Mouse (Mus musculus) hindbrain, postnatal 0 days (tissue): ENCODE measurements at regions not wholly inside any gene's neighbourhood (a gene's known extent, or its start where the extent isn't known, plus 50 kb on each side); places are given as distances from the start of the nearest gene placed in this dataset.

Experiments used
- ATAC-seq: fragments of 200-750 bp; cut with Nextera tagmentation; 2 replicates; pipeline ENCODE4 v1.8.0; 2017; ENCODE audit warnings: mild to moderate bottlenecking, moderate TSS enrichment, moderate library complexity
- DNase-seq: peaks from one replicate; pipeline ENCODE4 v3.0.0-alpha.2; 2015; ENCODE audit warnings: low spot score
- H3K27ac ChIP-seq: fragments of 300-500 bp; sonication (generic); 2 replicates; pipeline ENCODE4 v1.5.1; 2014; ENCODE audit warnings: mild to moderate bottlenecking
- H3K27me3 ChIP-seq: fragments of 300-500 bp; sonication (generic); 2 replicates; pipeline ENCODE4 v1.6.1; 2014; ENCODE audit warnings: low read length, mixed read lengths; ENCODE audit not compliant: insufficient read depth
- H3K36me3 ChIP-seq: fragments of 300-500 bp; sonication (generic); 2 replicates; pipeline ENCODE4 v1.6.1; 2014; ENCODE audit warnings: low read length, mixed read lengths; ENCODE audit not compliant: insufficient read depth
- H3K4me1 ChIP-seq: fragments of 300-500 bp; sonication (generic); 2 replicates; pipeline ENCODE4 v1.6.1; 2014; ENCODE audit warnings: antibody characterized with exemption, low read length, mixed read lengths; ENCODE audit not compliant: insufficient read depth
- H3K4me2 ChIP-seq: fragments of 300-500 bp; sonication (generic); 2 replicates; pipeline ENCODE4 v1.6.1; 2014; ENCODE audit warnings: low read depth, mild to moderate bottlenecking, low read length, moderate library complexity, mixed read lengths
- H3K4me3 ChIP-seq: fragments of 300-500 bp; sonication (generic); 2 replicates; pipeline ENCODE4 v1.5.1; 2014; ENCODE audit warnings: low read length
- H3K9ac ChIP-seq: fragments of 300-500 bp; sonication (generic); replicated peaks from 2 replicates; pipeline ENCODE4 v1.6.1; 2014; ENCODE audit warnings: mild to moderate bottlenecking, low read length, moderate library complexity, mixed read lengths
- H3K9me3 ChIP-seq: fragments of 300-500 bp; sonication (generic); 2 replicates; pipeline ENCODE4 v1.6.1; 2016; ENCODE audit warnings: low read length, mixed read lengths
- CTCF ChIP-seq: IDR thresholded peaks from 2 replicates; pipeline ENCODE4 v1.5.1; 2016; ENCODE audit warnings: antibody characterized with exemption, control low read depth, low read depth
- WGBS: fragments of 180-500 bp; shearing (Covaris S2); extraction: QIAGEN DNeasy Blood & Tissue Kit; methylation state at CpG from one replicate; pipeline ENCODE4 v1.1.7; 2014; 5-methylcytosine and 5-hydroxymethylcytosine counted together

DNA sequence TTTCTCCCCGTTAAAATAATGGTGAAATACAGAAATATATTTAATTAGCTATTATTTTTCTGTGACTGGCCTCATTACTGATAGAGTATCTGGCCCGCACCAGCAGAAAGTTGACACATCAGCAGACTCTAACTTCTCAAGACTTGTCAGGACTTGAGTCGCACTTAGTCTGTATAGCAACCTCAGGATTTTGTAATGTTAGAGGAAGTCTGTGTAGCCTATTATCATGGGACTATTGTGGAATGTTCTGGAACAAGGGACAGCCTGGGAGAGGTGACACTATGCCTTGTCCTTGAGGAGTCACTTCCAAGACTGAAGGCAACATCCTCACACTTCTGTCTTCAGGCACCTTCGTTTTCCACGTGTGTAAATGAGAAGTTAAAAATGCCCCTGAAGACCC is 223.8 kb upstream of the Habp2 start:
- Histone ChIP-seq H3K27ac (no peak overlapping the region), H3K36me3 (no peaks in the 10 kb centered on the region), H3K4me2 (no peak overlapping the region), H3K4me1 (peaks cover 4% of the 10 kb centered on the region; the same call in 1 of the 2 replicates), H3K4me3 (no peak overlapping the region), H3K27me3 (0 out of 2 replicates have a peak, but pooled peaks cover 3% of the 10 kb centered on the region), H3K9ac (no peak overlapping the region), H3K9me3 (no peaks in the 10 kb centered on the region)
- 39% methylated on average over 5 of the region's 5 CpGs for WGBS
- DNase-seq (no peak), ATAC-seq (no peak)
- TF ChIP-seq CTCF, result no peak

DNA sequence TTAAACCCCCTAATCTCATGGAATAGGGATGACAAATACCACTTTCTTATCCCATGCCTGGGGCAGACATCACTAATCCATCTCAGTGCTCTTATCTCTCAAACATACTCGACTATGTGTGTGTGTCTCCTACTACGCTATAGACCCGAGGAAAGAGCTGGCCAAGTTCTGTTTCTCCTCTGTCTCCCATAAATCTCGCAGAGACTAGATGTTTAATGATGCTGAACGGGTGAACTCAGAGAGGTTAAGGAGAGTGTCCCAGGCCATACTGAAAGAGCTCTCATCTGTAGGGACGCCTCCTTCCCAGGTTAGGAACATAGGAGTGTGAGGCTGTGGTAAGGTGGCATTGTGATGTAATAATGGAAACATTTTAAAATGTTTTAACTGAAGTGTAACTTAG is 221.2 kb upstream of the Habp2 start:
- Histone ChIP-seq H3K4me3 (no peak overlapping the region), H3K4me1 (peaks cover 4% of the 10 kb centered on the region; the same call in 1 of the 2 replicates), H3K9me3 (no peaks in the 10 kb centered on the region), H3K4me2 (no peak overlapping the region), H3K27me3 (0 out of 2 replicates have a peak, but pooled peaks cover 3% of the 10 kb centered on the region), H3K27ac (no peak overlapping the region), H3K36me3 (no peaks in the 10 kb centered on the region), H3K9ac (no peak overlapping the region)
- 85% methylated on average over 6 of the region's 6 CpGs for WGBS
- no peak for DNase-seq
- TF ChIP-seq CTCF, result no peak
- ATAC-seq, result no peak

DNA sequence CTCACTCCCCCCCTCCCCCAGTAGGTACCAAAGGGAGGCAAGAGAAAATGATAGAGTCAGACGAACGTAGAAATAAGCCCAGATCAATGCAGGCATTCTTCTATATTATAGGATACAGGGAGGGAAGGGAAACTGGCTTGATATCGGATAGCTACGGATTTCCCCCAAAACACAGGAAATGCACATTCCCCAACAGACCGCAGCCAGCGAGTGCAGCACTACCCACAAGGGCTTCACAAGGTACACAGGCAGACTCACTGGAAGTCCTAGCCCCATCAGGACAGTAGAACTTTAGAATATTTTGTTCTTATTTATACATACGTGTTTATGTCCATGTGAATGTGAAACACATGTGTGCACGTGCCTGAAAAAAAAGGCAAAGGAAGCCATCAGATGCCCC is 218.8 kb upstream of the Habp2 start:
- H3K4me1 ChIP-seq, result no peaks in the 10 kb centered on the region
- no peaks in the 10 kb centered on the region for H3K36me3 ChIP-seq
- WGBS, result 85% methylated on average over 8 of the region's 8 CpGs
- no peak overlapping the region for H3K4me3 ChIP-seq
- no peaks in the 10 kb centered on the region for H3K9me3 ChIP-seq
- no peak overlapping the region for H3K4me2 ChIP-seq
- H3K27me3 ChIP-seq, result no peaks in the 10 kb centered on the region
- ATAC-seq, result no peak
- TF ChIP-seq CTCF, result no peak
- H3K9ac ChIP-seq, result no peak overlapping the region
- H3K27ac ChIP-seq, result no peak overlapping the region
- no peak for DNase-seq

DNA sequence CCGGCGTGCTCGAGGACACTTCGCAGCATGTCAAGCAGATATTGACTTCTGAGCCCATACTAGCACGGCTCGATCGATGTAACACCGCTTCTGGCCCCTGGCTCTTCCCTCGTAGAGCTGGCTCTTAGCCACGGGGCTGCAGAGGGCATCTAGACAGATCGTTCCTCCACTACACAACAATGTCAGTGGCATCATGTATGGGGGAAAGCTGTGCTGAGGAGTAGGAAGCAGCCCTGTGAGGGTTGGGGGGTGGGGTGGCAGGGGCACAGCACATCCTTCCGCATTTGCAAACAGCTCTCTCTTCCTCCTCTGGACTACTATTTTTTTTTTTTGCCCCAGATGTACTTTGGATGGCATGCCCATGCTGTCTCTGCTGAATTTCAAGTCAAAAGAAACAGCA is 218.1 kb upstream of the Habp2 start:
- no peak overlapping the region for H3K27ac ChIP-seq
- no peaks in the 10 kb centered on the region for H3K4me1 ChIP-seq
- no peak overlapping the region for H3K4me3 ChIP-seq
- ATAC-seq (0 out of 2 replicates have a peak, but pooled peaks have one; percentile 29), DNase-seq (peak; percentile 38)
- H3K27me3 ChIP-seq, result no peaks in the 10 kb centered on the region
- WGBS, result 26% methylated on average over 12 of the region's 12 CpGs
- H3K9ac ChIP-seq, result no peak overlapping the region
- H3K36me3 ChIP-seq, result no peaks in the 10 kb centered on the region
- TF ChIP-seq CTCF, result no peak
- H3K9me3 ChIP-seq, result no peaks in the 10 kb centered on the region
- H3K4me2 ChIP-seq, result no peak overlapping the region

DNA sequence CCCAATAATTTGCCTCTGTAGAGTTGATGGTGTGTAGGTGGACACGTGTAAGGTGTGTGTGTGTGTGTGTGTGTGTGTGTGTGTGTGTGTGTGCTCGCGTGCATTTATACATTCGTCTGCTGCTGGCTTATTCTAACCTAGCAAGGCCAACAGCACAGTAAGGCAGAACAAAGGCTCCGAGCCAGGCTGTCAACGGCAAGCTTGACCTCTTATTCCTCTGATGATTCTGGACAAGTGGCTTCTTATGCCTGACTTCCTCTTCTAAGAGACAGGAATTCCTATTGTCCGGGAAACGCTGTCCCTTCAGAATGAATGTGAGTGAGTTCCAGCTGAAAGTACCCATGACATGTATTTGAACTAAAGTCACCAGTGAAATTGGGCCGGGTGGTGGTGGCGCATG is 217.7 kb upstream of the Habp2 start:
- H3K4me2 ChIP-seq, result no peak overlapping the region
- ATAC-seq (peak; percentile 66), DNase-seq (peak; percentile 46)
- H3K4me3 ChIP-seq, result no peak overlapping the region
- no peaks in the 10 kb centered on the region for H3K9me3 ChIP-seq
- no peak overlapping the region for H3K9ac ChIP-seq
- no peaks in the 10 kb centered on the region for H3K27me3 ChIP-seq
- TF ChIP-seq CTCF, result no peak
- H3K36me3 ChIP-seq, result no peaks in the 10 kb centered on the region
- no peak overlapping the region for H3K27ac ChIP-seq
- WGBS, result 22% methylated on average over 10 of the region's 10 CpGs
- no peaks in the 10 kb centered on the region for H3K4me1 ChIP-seq

DNA sequence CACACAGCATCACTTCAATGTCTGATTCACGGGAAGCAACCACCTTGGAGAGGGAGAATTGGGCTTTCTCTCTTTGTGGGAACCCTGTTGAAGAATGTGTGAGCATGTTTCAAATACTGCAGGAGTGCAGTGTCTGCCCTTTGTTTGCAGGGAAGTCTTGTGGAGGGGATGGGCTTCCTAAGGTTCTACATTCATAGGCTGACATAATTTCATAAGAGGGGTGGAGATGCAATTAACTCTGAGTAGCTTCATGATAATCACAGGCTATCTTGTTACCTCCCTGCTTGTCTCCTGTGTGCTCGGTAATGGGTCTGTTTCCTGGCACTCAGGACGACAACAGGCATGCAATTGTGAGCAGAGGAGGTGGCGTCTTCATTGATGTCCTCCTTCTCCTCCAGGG is 215.6 kb upstream of the Habp2 start:
- WGBS, result 43% methylated on average over 4 of the region's 4 CpGs

DNA sequence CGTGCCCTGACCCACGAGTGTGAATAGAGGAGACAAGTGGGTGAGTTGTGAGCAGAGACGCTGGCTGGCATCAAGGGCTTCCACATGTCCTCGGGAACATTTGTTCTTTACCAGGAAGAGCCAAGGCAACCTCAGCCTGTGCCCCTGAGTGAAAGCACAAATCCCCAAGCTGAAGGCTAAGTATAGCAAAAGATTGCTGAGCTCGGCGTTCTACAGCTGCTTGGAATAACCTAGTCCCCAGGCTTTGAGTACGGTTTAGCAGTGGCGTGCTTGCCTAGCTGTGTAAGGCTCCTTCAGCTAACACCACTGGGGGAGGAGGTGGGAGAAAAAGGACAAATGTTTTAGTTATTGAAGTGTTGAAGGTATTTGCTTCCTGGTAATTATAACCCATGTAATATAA is 210.8 kb upstream of the Habp2 start:
- no peak for DNase-seq
- Histone ChIP-seq H3K4me1 (no peaks in the 10 kb centered on the region), H3K4me2 (no peak overlapping the region), H3K27me3 (no peaks in the 10 kb centered on the region), H3K9me3 (no peaks in the 10 kb centered on the region), H3K27ac (no peak overlapping the region), H3K4me3 (no peak overlapping the region), H3K9ac (no peak overlapping the region), H3K36me3 (no peaks in the 10 kb centered on the region)
- WGBS, result 74% methylated on average over 8 of the region's 8 CpGs
- no peak for TF ChIP-seq CTCF
- ATAC-seq, result no peak

More for the DNA sequence above, 215.6 kb upstream of the Habp2 start:
- TF ChIP-seq CTCF, result no peak
- H3K36me3 ChIP-seq, result no peaks in the 10 kb centered on the region
- ATAC-seq, result no peak
- no peak overlapping the region for H3K4me2 ChIP-seq
- H3K9me3 ChIP-seq, result no peaks in the 10 kb centered on the region
- H3K4me3 ChIP-seq, result no peak overlapping the region
- H3K27me3 ChIP-seq, result no peaks in the 10 kb centered on the region
- H3K27ac ChIP-seq, result no peak overlapping the region
- DNase-seq, result no peak
- H3K4me1 ChIP-seq, result no peaks in the 10 kb centered on the region
- no peak overlapping the region for H3K9ac ChIP-seq
